Mouse (Mus musculus): ENCODE results near the gene Adamts16.

Gene Adamts16

GRCm38 (mm10) chr13:70764682-70765081 is 76.9 kb downstream of the Adamts16 start:
- no peak for DNase-seq (ENCODE audit: inconsistent ontology term)

GRCm38 (mm10) chr13:70762586-70762985 is 79.0 kb downstream of the Adamts16 start:
- no peak for DNase-seq (ENCODE audit: inconsistent ontology term)

GRCm38 (mm10) chr13:70761312-70761711 is 80.3 kb downstream of the Adamts16 start:
- DNase-seq (ENCODE audit: inconsistent ontology term) = peak; percentile 26

- peak; percentile 5 for DNase-seq (ENCODE audit: inconsistent ontology term)
Observed at GRCm38 (mm10) chr13:70760186-70760585, 81.4 kb downstream of the Adamts16 start.

- no peak for DNase-seq (ENCODE audit: inconsistent ontology term)
Observed at GRCm38 (mm10) chr13:70746294-70747008, 95.2 kb downstream of the Adamts16 start.

- DNase-seq (ENCODE audit: inconsistent ontology term) = no peak
Observed at GRCm38 (mm10) chr13:70744416-70745038, 97.1 kb downstream of the Adamts16 start.

GRCm38 (mm10) chr13:70742693-70743092 is 98.9 kb downstream of the Adamts16 start:
- DNase-seq (ENCODE audit: inconsistent ontology term) = no peak

- no peak for DNase-seq (ENCODE audit: inconsistent ontology term)
Observed at GRCm38 (mm10) chr13:70740281-70741240, 101.0 kb downstream of the Adamts16 start.

- DNase-seq (ENCODE audit: inconsistent ontology term) = no peak
Observed at GRCm38 (mm10) chr13:70738781-70739180, 102.8 kb downstream of the Adamts16 start.

GRCm38 (mm10) chr13:70736409-70736808 is 105.2 kb downstream of the Adamts16 start:
- no peak for DNase-seq (ENCODE audit: inconsistent ontology term)

GRCm38 (mm10) chr13:70734640-70735039 is 107.0 kb downstream of the Adamts16 start:
- DNase-seq (ENCODE audit: inconsistent ontology term) = no peak

- no peak for DNase-seq (ENCODE audit: inconsistent ontology term)
Observed at GRCm38 (mm10) chr13:70733911-70734310, 107.7 kb downstream of the Adamts16 start.

GRCm38 (mm10) chr13:70733206-70733605 is 108.4 kb downstream of the Adamts16 start:
- DNase-seq (ENCODE audit: inconsistent ontology term) = no peak

- DNase-seq (ENCODE audit: inconsistent ontology term) = peak; percentile 47
Observed at GRCm38 (mm10) chr13:70732781-70733180, 108.8 kb downstream of the Adamts16 start.

- peak; percentile 66 for DNase-seq (ENCODE audit: inconsistent ontology term)
Observed at GRCm38 (mm10) chr13:70731349-70731748, 110.3 kb downstream of the Adamts16 start.

GRCm38 (mm10) chr13:70729996-70730395 is 111.6 kb downstream of the Adamts16 start:
- DNase-seq (ENCODE audit: inconsistent ontology term) = peak; percentile 27

GRCm38 (mm10) chr13:70726249-70726648 is 115.4 kb downstream of the Adamts16 start:
- DNase-seq (ENCODE audit: inconsistent ontology term) = no peak

GRCm38 (mm10) chr13:70724635-70725034 is 117.0 kb downstream of the Adamts16 start:
- peak; percentile 82 for DNase-seq (ENCODE audit: inconsistent ontology term)

- no peak for DNase-seq (ENCODE audit: inconsistent ontology term)
Observed at GRCm38 (mm10) chr13:70724108-70724622, 117.4 kb downstream of the Adamts16 start.

- no peak for DNase-seq (ENCODE audit: inconsistent ontology term)
Observed at GRCm38 (mm10) chr13:70719994-70720393, 121.6 kb downstream of the Adamts16 start.

- no peak for DNase-seq (ENCODE audit: inconsistent ontology term)
Observed at GRCm38 (mm10) chr13:70718814-70719213, 122.8 kb downstream of the Adamts16 start.

GRCm38 (mm10) chr13:70716022-70716421 is 125.6 kb downstream of the Adamts16 start:
- DNase-seq (ENCODE audit: inconsistent ontology term) = no peak

All from Muller cell, postnatal 12 days (primary cell).